Mouse (Mus musculus) heart, embryonic 10.5 days (tissue): ENCODE data around the gene Gm20388. TPM values are rescaled to one million over a fixed set of nuclear protein-coding genes. Genes with fewer than 3 reads are reported as not detected.
"Not testable (repeated sequence)": the region's sequence is repeated elsewhere in the genome, so short reads cannot be mapped to it uniquely, and the experiment has no call there.

Experiments used
- DNase-seq: peaks from one replicate; pipeline ENCODE4 v3.0.0-alpha.2; 2017; ENCODE audit warnings: low spot score
- H3K27ac ChIP-seq: fragments of 300-500 bp; sonication (generic); 2 replicates; pipeline ENCODE4 v1.5.1; 2016; ENCODE audit warnings: mild to moderate bottlenecking
- H3K27me3 ChIP-seq: fragments of 300-500 bp; sonication (generic); 2 replicates; pipeline ENCODE4 v1.6.1; 2016; ENCODE audit warnings: mild to moderate bottlenecking; ENCODE audit not compliant: poor library complexity, insufficient read depth, severe bottlenecking
- H3K36me3 ChIP-seq: fragments of 300-500 bp; sonication (generic); 2 replicates; pipeline ENCODE4 v1.6.1; 2016; ENCODE audit warnings: mild to moderate bottlenecking, moderate library complexity
- H3K4me1 ChIP-seq: fragments of 300-500 bp; sonication (generic); 2 replicates; pipeline ENCODE4 v1.6.1; 2016; ENCODE audit warnings: mild to moderate bottlenecking
- H3K4me3 ChIP-seq: fragments of 300-500 bp; sonication (generic); 2 replicates; pipeline ENCODE4 v1.5.1; 2016; ENCODE audit warnings: mild to moderate bottlenecking, moderate library complexity
- H3K9me3 ChIP-seq: fragments of 300-500 bp; sonication (generic); 2 replicates; pipeline ENCODE4 v1.6.1; 2016; ENCODE audit warnings: mild to moderate bottlenecking, moderate library complexity
- whole genome bisulfite sequencing: fragments of 180-500 bp; shearing (Covaris S2); methylation state at CpG from one replicate; pipeline ENCODE4 v1.1.7; 2016; 5-methylcytosine and 5-hydroxymethylcytosine counted together
- polyA plus RNA-seq: library from polyadenylated mRNA; unstranded; fragments of >200 nt; fragmentation: Nextera tagmentation; extraction: Ambion mirVana; gene quantifications from 2 replicates; pipeline ENCODE4 v1.2.1, GENCODE M21; 2016

Gene Gm20388
- polyA plus RNA-seq, 1 experiment from 2014 or later: 4.5 TPM

DNA sequence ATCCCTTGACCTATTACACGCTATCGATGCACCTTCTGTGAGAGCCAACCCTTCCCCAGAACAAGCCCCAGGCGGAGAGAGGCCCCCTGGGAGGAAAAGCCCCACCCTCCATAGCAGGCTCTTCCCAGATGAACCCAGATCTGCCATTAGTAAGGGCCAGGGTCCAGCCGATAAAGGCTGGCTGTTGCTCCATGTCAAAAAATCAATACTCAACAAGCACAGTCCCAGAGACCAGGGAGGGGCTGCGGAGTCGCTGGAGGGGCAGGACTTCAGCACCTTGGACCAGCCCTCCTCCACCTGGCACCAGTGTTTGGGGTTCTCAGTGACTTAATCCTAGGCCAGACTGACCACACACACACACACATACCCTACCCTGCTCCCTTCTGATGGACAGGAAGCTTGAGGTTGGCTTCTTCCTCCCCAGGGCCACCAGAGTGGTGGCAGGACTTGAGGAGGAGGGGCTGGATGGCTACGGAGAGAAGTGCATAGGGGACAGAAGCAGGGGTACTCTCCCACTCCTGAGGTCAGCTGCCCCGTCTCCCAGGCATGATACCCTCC is 2407.4 kb downstream of the Gm20388 start:
- 50% methylated on average over 8 of the region's 8 CpGs for WGBS
- DNase-seq: no peak
- no peaks in the 10 kb centered on the region for H3K27me3 ChIP-seq
- peaks cover 100% of the 10 kb centered on the region for H3K4me1 ChIP-seq
- H3K9me3 ChIP-seq: no peaks in the 10 kb centered on the region
- H3K27ac ChIP-seq: peak overlapping the region; percentile 81
- peaks cover 46% of the 10 kb centered on the region for H3K36me3 ChIP-seq
- H3K4me3 ChIP-seq: no peak overlapping the region

- 56% methylated on average over 11 of the region's 11 CpGs for WGBS
- Histone ChIP-seq H3K27ac (peak overlapping the region; percentile 81), H3K4me1 (peaks cover 100% of the 10 kb centered on the region), H3K36me3 (peaks cover 50% of the 10 kb centered on the region), H3K4me3 (no peak overlapping the region), H3K9me3 (no peaks in the 10 kb centered on the region), H3K27me3 (no peaks in the 10 kb centered on the region)
- no peak for DNase-seq
Measured at GRCm38 (mm10) chr8:122319045-122319707, 2408.5 kb downstream of the Gm20388 start.

- Histone ChIP-seq H3K27ac (peak overlapping the region; percentile 81), H3K27me3 (no peaks in the 10 kb centered on the region), H3K4me3 (no peak overlapping the region), H3K4me1 (peaks cover 100% of the 10 kb centered on the region), H3K36me3 (peaks cover 46% of the 10 kb centered on the region), H3K9me3 (no peaks in the 10 kb centered on the region)
- 71% methylated on average over 7 of the region's 7 CpGs for WGBS
- no peak for DNase-seq
Measured at GRCm38 (mm10) chr8:122319708-122320075, 2409.1 kb downstream of the Gm20388 start.

- Histone ChIP-seq H3K4me3 (no peak overlapping the region), H3K27ac (peak overlapping the region; percentile 81), H3K36me3 (peaks cover 50% of the 10 kb centered on the region), H3K9me3 (no peaks in the 10 kb centered on the region), H3K27me3 (no peaks in the 10 kb centered on the region), H3K4me1 (peaks cover 100% of the 10 kb centered on the region)
- no peak for DNase-seq
- 37% methylated on average over 3 of the region's 3 CpGs for WGBS
Measured at GRCm38 (mm10) chr8:122320541-122320940, 2409.9 kb downstream of the Gm20388 start.

DNA sequence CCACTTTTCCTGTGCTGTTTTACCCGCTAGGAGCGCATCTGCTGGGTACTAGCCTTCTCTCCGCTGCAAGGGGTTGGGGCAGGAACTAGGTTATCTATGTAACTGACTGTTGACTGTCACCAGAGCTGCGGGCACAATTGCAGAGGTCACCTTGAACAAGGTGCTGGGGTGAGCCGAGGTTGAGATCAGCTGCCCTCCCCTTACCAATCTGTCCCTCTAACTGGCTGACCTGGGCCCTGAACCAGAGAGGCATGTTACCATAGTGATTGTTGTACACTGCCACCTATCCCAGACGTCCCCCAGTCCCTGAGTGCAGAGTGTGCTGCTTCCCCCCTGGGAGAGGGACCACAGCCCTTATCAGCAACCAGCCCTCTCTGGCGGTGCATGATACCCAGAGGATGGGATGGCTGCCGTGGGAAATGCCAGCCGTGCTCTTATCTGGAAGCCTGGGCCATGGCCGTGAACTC is 2410.8 kb downstream of the Gm20388 start:
- DNase-seq: peak; percentile 96

DNA sequence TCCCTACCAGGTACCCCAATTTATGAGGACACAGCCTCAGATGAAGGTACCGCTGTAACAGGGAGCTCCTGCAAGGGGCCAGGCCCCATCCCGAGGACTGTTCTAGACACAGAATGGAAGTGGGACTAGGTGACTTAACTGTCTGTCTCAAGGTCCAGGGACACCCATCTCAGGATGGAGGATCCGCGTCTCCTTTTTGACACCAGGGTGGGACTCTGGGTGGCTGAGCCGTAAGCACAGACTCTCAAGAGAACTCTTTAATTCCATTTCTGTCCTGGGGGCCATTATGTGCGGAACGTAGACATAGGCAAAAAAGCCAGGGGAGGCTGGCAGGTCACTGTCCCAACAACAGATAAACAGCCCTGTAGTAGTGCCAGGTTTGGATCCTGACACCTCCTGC is 2411.5 kb downstream of the Gm20388 start:
- Histone ChIP-seq H3K27me3 (no peaks in the 10 kb centered on the region), H3K9me3 (no peaks in the 10 kb centered on the region), H3K4me1 (peaks cover 100% of the 10 kb centered on the region), H3K27ac (peak overlapping the region; percentile 81), H3K4me3 (peak overlapping the region; percentile 22; the same call in 1 of the 2 replicates), H3K36me3 (peaks cover 35% of the 10 kb centered on the region)
- 62% methylated on average over 7 of the region's 7 CpGs for WGBS
- DNase-seq: no peak

More for the DNA sequence above, 2410.8 kb downstream of the Gm20388 start:
- Histone ChIP-seq H3K9me3 (no peaks in the 10 kb centered on the region), H3K27ac (peak overlapping the region; percentile 81), H3K27me3 (no peaks in the 10 kb centered on the region), H3K36me3 (peaks cover 40% of the 10 kb centered on the region), H3K4me1 (peaks cover 100% of the 10 kb centered on the region), H3K4me3 (peak overlapping the region; percentile 22; the same call in 1 of the 2 replicates)
- WGBS: 16% methylated on average over 10 of the region's 10 CpGs

DNA sequence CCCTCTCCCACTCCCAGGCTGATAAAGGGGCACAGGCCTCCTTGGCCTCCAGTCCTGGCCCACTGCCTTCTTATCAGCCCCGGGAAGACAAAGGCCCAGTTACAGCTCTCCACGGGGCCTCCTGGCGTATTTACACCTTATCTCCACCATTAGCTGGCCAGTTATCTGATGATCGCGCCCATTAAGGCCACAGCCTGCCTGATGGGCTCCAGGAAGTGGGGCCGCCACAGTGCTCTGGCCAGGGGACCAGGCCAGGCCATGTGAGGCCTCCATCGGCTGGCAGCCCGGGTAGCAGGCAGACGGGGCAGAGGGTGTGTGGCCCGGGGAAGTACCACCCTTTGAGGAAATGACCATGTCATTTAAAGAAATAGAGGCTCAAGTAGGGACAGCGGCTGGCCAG is 2412.2 kb downstream of the Gm20388 start:
- DNase-seq: peak; percentile 94
- 11% methylated on average over 11 of the region's 11 CpGs for WGBS
- H3K27me3 ChIP-seq: no peaks in the 10 kb centered on the region
- peak overlapping the region; percentile 81 for H3K27ac ChIP-seq
- no peaks in the 10 kb centered on the region for H3K9me3 ChIP-seq
- H3K4me1 ChIP-seq: peaks cover 99% of the 10 kb centered on the region
- H3K4me3 ChIP-seq: peak overlapping the region; percentile 22; the same call in 1 of the 2 replicates
- peaks cover 30% of the 10 kb centered on the region for H3K36me3 ChIP-seq

GRCm38 (mm10) chr8:122323951-122324402 is 2413.3 kb downstream of the Gm20388 start:
- not testable (repeated sequence) for H3K9me3 ChIP-seq, DNase-seq, H3K27me3 ChIP-seq
- Histone ChIP-seq H3K4me1 (peaks cover 98% of the 10 kb centered on the region), H3K36me3 (peaks cover 35% of the 10 kb centered on the region), H3K27ac (peak overlapping the region; percentile 81), H3K4me3 (peak overlapping the region; percentile 25; the same call in 1 of the 2 replicates)
- WGBS: 16% methylated on average over 10 of the region's 13 CpGs

GRCm38 (mm10) chr8:122325196-122325595 is 2414.6 kb downstream of the Gm20388 start:
- DNase-seq: no peak
- Histone ChIP-seq H3K9me3 (no peaks in the 10 kb centered on the region), H3K4me1 (peaks cover 98% of the 10 kb centered on the region), H3K36me3 (peaks cover 35% of the 10 kb centered on the region; the same call in 1 of the 2 replicates), H3K27ac (peak overlapping the region; percentile 81), H3K27me3 (no peaks in the 10 kb centered on the region), H3K4me3 (peak overlapping the region; percentile 19; the same call in 1 of the 2 replicates)
- 33% methylated on average over 2 of the region's 2 CpGs for WGBS

DNA sequence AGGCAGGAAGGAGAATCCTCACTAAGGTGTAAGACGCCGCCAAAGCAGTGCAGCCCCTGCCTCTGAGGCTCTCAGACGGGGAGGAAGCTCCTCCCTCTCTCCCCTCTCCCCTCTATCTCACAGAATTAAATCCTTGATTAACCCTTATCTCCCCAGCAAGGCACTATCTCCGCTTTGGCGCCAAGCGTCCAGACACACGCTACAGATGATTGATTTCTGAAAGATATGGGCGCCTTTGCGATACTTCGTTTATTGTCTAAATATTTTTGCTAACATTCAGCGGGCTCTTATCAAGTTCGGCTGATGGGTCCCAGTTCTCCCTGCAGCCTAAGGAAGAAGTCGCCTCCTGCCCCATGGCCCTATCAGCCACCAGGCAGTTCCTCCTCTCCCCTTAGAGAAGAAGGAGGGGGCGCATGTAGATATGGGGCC is 2415.5 kb downstream of the Gm20388 start:
- WGBS: 4% methylated on average over 14 of the region's 14 CpGs
- no peaks in the 10 kb centered on the region for H3K27me3 ChIP-seq
- H3K4me3 ChIP-seq: peak overlapping the region; percentile 32
- H3K9me3 ChIP-seq: no peaks in the 10 kb centered on the region
- H3K36me3 ChIP-seq: peaks cover 42% of the 10 kb centered on the region
- H3K4me1 ChIP-seq: peaks cover 98% of the 10 kb centered on the region
- DNase-seq: no peak
- peak overlapping the region; percentile 81 for H3K27ac ChIP-seq

- peak overlapping the region; percentile 85 for H3K27ac ChIP-seq
- peaks cover 93% of the 10 kb centered on the region for H3K4me1 ChIP-seq
- H3K36me3 ChIP-seq: peaks cover 60% of the 10 kb centered on the region
Measured at GRCm38 (mm10) chr8:122329072-122329471, 2418.4 kb downstream of the Gm20388 start.

GRCm38 (mm10) chr8:122329553-122330239 is 2419.1 kb downstream of the Gm20388 start:
- H3K27me3 ChIP-seq: peaks cover 13% of the 10 kb centered on the region
- H3K36me3 ChIP-seq: peaks cover 65% of the 10 kb centered on the region
- no peak for DNase-seq
- no peaks in the 10 kb centered on the region for H3K9me3 ChIP-seq
- WGBS: 74% methylated on average over 22 of the region's 22 CpGs
- peak overlapping the region; percentile 85 for H3K27ac ChIP-seq
- H3K4me3 ChIP-seq: no peak overlapping the region
- H3K4me1 ChIP-seq: peaks cover 87% of the 10 kb centered on the region

More at GRCm38 (mm10) chr8:122329072-122329471, 2418.4 kb downstream of the Gm20388 start:
- 49% methylated on average over 8 of the region's 8 CpGs for WGBS
- Histone ChIP-seq H3K9me3 (no peaks in the 10 kb centered on the region), H3K4me3 (no peak overlapping the region), H3K27me3 (peaks cover 7% of the 10 kb centered on the region)
- DNase-seq: no peak
